Mouse (Mus musculus): ENCODE results near the gene Srsf4. TPM values are rescaled to one million over a fixed set of nuclear protein-coding genes. Genes with fewer than 3 reads are reported as not detected.

Srsf4 gene
- total and polyA plus RNA-seq, 3 experiments, result 23.9 to 70.2 (median 55.9) TPM

Other genes starting within 250 kb of the Srsf4 start
- gene Ptpru, start 35.3 kb upstream of the Srsf4 start, total RNA-seq (2021), result 10 to 100 TPM; 41.5 to 59.1 TPM
- 48.0 and 54.8 TPM in 2 replicates for gene Ptpru, start 35.3 kb upstream of the Srsf4 start, polyA plus RNA-seq (2012; rRNA removed)
- 100 to 1,000 TPM in 1 of 2 experiments, 10 to 100 TPM in 1; 99.9 to 107 TPM for gene Mecr, start 30.1 kb upstream of the Srsf4 start, total RNA-seq (2021)
- 64.8 and 71.5 TPM in 2 replicates for gene Mecr, start 30.1 kb upstream of the Srsf4 start, polyA plus RNA-seq (2012; rRNA removed)
- gene Tmem200b, start 48.2 kb downstream of the Srsf4 start, total RNA-seq (2021), result 10 to 100 TPM in 1 of 2 experiments, 1 to 10 TPM in 1; 5.4 to 13.3 TPM
- 26.5 and 29.1 TPM in 2 replicates for gene Tmem200b, start 48.2 kb downstream of the Srsf4 start, polyA plus RNA-seq (2012; rRNA removed)
- under 1 TPM in 1 of 2 experiments, not detected in 1; 0.31 TPM for gene Gm10300, start 201.1 kb downstream of the Srsf4 start, total RNA-seq (2021)
- 0.30 and 0.55 TPM in 2 replicates for gene Gm10300, start 201.1 kb downstream of the Srsf4 start, polyA plus RNA-seq (2012; rRNA removed)
- gene Epb41, start 201.7 kb downstream of the Srsf4 start, total RNA-seq (2021), result 10 to 100 TPM; 59.3 to 66.6 TPM
- 12.2 and 14.7 TPM in 2 replicates for gene Epb41, start 201.7 kb downstream of the Srsf4 start, polyA plus RNA-seq (2012; rRNA removed)